Mouse (Mus musculus): ENCODE results near the gene Ahdc1. TPM values are rescaled to one million over a fixed set of nuclear protein-coding genes. Genes with fewer than 3 reads are reported as not detected.

The Ahdc1 gene
- total RNA-seq, 1 experiment from 2014 or later: 7.2 TPM

DNA sequence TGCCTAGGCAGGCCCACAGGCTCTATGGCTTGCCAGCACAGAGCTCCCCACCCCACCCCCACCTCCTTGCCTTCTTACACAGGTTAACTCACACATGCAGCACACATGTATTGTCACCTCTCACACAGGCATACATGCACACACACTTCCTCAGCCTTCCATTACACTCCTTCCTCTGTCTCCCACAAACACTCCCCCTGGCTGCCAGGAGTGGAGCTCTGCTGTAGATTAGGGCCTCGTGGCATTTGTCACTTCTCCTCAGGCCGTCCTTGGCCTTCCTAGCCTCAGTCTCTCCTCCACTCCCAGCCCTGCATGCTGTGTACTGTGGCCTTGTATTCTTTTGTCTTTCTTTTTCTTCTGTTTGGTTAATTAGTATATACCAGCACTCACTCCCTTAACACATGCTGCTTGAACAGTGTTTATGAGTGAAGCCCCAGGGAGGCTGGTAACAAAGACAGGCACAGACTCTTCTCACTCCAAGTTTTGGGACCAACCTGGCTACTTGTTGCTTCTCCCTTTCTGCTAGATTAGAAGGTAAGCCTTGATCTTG, 15.8 kb downstream of the Ahdc1 start:
- peak; percentile 33; a peak in 1 of 4 replicates for ATAC-seq (replicated peaks in 1 of 2; ENCODE audit: insufficient read depth in 1 of 2, low FRiP score in 2 of 2, low TSS enrichment in 1 of 2, low read depth in 1 of 2, poor library complexity in 2 of 2, severe bottlenecking in 2 of 2)

DNA sequence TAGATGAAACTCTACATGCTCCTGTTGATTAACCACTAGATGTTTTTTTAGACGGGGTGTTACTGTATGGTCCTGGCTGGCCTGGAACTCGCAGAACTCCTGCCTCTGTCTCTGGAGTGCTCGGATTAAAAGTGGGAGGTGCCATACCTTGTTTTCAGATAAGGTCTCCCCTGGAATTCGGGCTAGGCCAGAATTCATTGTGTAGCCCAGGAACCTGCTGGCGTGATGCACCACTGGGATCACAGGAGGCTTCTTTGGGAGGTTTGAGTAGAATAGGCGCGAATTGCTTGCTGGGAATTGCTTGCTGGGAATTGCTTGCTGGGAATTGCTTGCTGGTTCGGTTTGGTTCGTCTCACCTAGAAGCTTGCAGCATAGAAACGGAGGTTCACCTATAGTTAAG, 16.7 kb downstream of the Ahdc1 start:
- no peak for ATAC-seq (replicated peaks in 1 of 2; ENCODE audit: insufficient read depth in 1 of 2, low FRiP score in 2 of 2, low TSS enrichment in 1 of 2, low read depth in 1 of 2, poor library complexity in 2 of 2, severe bottlenecking in 2 of 2)

DNA sequence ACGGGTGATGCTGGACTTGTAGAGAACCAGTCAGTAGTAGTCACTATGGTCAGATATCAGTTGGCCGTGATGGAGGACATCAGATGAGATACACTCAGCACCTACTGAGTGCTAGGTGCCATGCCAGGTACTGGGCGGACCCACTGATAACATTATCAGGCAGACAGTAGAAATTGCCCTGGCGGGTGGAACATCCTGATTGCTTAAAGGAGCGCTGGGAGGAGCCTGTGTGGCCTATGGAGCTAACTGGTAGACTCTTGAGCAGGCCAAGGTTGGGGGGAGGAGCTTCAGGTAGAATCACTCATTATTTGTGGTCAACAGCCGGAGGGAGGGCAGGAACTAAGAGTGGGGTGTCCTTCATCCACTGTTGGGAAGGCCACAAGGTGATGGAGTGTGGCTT, 17.1 kb downstream of the Ahdc1 start:
- ATAC-seq (replicated peaks in 1 of 2; ENCODE audit: insufficient read depth in 1 of 2, low FRiP score in 2 of 2, low TSS enrichment in 1 of 2, low read depth in 1 of 2, poor library complexity in 2 of 2, severe bottlenecking in 2 of 2): no peak; a peak in 1 of 4 replicates

DNA sequence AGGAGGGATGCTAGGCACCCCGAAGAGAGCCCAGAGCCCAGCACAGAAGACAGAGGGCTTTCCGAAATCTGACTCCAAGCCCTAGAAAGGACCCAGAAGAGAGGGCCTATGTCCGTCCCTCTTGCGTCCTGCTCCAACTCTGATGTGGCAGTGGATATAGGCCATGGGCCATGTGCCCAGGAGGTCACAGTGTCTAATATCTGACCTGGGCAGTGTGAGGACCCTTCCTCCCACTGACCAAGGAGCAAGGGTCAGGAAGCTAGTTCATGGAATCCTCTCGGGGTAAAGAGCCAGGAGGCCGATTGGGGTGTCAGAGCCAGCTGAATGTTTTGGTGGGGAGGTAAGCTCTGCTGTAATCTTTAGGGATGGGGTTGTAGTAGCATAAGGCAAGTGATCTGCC, 17.8 kb downstream of the Ahdc1 start:
- ATAC-seq (replicated peaks in 1 of 2; ENCODE audit: insufficient read depth in 1 of 2, low FRiP score in 2 of 2, low TSS enrichment in 1 of 2, low read depth in 1 of 2, poor library complexity in 2 of 2, severe bottlenecking in 2 of 2): no peak

DNA sequence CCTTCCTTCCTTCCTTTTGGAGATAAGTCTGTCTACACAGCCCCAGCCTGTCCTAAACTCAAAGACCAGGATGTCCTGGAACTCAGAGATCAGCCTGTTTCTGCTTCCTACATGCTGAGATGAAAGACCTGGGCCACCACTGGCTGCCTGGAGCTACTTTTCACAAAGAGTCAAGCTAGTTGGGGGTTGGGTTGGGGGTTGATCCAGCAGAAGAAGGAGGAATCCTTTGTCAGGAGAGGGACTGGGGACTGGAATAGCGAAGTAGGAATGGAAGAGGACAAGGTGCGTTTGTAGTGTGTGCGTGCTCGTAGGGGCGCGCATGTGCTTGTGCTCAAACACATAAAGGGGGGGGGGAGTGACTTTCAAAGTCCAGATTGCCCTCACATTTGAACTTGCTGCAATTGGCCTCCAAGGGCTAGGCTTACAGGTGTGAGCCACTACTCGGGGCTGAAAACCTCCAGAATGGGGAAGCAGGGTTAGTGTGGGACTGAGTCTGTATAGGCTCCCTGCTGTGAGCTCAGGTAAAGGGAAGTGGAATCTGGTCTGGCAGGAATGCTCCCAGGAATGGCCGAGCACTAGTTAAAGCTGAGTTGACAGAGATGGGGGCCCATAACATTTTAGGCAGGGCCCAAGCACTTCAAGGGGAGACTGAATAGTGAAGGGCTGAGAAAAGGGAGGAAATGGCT, 21.5 kb downstream of the Ahdc1 start:
- ATAC-seq (replicated peaks in 1 of 2; ENCODE audit: insufficient read depth in 1 of 2, low FRiP score in 2 of 2, low TSS enrichment in 1 of 2, low read depth in 1 of 2, poor library complexity in 2 of 2, severe bottlenecking in 2 of 2): no peak

DNA sequence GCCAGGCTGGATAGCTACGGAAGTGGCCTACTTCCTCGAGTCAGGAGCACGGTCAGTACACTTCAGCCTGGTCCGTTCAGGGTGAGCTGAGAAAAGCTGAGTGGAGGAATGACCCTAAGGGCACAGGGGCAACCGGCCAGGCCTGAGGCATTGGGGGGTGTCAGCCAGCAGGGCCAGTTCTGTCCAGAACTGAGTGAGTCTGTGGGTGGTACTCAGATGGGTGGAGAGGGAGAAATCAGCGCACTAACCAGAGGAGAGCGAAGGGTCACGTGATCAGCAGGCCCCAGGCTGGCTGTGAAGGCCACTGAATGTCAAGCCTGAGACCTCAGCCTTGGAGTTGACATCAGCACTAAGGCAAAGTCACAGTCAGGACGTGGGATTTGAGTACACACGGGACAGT, 23.4 kb downstream of the Ahdc1 start:
- no peak for ATAC-seq (replicated peaks in 1 of 2; ENCODE audit: insufficient read depth in 1 of 2, low FRiP score in 2 of 2, low TSS enrichment in 1 of 2, low read depth in 1 of 2, poor library complexity in 2 of 2, severe bottlenecking in 2 of 2)

DNA sequence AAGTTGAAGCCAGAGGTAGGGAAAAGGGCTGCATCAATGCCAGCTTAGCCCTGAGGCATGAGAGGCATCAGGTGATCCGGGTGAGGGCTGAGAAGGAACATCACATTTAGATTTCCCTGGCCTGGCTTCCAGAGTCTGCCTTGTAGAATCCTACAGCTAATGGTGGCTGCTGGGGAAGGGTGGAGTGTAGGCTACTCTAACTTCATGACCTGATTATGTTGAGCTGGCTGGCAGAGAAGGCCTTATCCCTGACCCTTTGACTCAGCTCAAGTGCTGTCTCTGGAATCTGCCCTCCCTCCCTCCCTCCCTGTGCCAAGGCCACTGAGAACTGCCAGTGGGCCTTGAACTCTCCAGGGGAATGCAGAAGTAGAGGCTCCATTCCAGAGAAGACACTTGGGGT, 24.4 kb downstream of the Ahdc1 start:
- ATAC-seq (replicated peaks in 1 of 2; ENCODE audit: insufficient read depth in 1 of 2, low FRiP score in 2 of 2, low TSS enrichment in 1 of 2, low read depth in 1 of 2, poor library complexity in 2 of 2, severe bottlenecking in 2 of 2): no peak

DNA sequence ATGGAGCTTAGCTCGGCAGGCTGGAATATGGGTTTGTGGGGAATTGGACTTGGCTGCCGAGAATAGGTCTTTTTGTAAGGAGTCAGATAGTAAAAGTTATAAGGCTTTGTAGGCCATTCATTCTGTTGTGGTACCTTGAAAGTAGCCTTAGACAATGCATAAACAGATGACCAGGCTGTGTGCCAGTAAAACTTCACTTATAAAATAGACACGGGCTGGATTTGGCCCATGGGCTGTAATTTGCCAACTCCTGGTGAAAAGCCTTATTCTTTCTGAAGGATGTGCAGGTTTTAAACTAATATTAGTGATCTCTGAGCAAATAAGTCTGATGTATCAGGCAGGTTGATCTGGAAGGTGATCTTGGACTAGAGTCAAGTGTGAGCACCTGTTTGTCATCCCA, 24.9 kb downstream of the Ahdc1 start:
- ATAC-seq (replicated peaks in 1 of 2; ENCODE audit: insufficient read depth in 1 of 2, low FRiP score in 2 of 2, low TSS enrichment in 1 of 2, low read depth in 1 of 2, poor library complexity in 2 of 2, severe bottlenecking in 2 of 2): no peak

DNA sequence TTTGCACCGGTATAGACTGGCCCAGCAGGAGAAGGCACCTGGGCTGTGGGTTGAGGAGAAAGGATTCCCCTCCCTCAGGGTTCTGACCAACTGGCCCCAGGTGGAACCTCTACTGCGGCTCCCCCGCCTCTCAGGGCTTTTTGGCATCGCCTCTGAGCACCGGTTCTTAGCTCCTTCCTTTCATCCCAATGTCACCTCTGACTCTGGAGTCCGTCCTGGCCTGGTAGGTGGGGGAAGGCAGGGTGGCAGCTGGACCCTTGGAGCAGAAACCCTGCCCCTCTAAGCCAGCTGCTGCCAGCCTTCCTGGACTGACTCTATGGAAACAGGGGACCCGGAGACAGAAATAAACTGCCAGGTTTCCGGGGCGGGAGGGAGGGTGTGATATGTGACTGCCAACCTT, 26.2 kb downstream of the Ahdc1 start:
- ATAC-seq (replicated peaks in 1 of 2; ENCODE audit: insufficient read depth in 1 of 2, low FRiP score in 2 of 2, low TSS enrichment in 1 of 2, low read depth in 1 of 2, poor library complexity in 2 of 2, severe bottlenecking in 2 of 2): no peak

DNA sequence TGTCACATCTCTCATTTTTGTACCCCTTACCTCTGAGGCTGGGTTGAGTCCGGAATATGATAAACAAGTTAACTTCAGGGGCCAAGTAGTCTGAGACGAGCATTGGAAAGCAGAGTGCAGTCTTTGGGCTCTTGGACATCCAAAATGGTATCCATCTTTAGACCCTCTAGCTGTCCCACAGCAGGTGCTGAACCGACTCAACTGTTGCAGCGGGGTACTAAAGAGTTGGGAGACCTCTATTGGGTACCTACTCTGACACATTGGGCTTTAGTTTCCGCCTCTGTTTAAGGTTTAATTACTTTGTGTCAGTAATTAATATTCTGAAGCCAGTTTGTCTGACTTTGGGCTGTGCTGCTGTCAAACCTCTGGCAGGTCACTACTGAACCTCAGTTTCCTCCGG, 26.7 kb downstream of the Ahdc1 start:
- no peak for ATAC-seq (replicated peaks in 1 of 2; ENCODE audit: insufficient read depth in 1 of 2, low FRiP score in 2 of 2, low TSS enrichment in 1 of 2, low read depth in 1 of 2, poor library complexity in 2 of 2, severe bottlenecking in 2 of 2)

DNA sequence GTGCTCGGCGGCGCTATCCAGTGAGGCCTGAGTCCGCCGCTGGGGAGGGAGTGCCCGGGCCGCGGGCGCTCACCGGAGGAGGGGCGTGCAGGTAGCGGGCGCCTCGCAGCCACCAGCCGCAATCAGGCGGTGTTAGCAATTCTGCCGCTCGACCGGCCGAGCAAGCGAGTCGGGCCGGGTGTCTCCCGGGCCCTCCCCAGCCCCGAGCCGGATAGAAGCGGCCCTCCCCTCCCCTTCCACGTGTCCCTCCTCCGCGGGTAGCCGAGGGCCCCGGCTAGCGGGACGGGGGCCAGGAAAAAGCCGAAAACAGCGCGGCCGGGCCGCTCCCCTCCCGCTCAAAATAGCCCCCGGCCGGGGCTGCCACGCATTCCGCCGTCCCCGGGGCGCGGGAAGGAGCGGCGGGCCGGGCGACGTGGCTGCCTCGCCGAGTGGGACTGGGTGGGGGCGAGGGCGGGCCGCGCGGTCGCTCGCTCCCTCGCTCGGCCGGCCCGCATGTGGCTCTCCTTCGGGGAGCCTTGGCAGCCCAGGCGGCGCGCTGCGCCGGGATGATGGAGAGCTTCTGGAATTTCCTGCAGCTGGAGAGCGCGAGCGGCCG, 27.6 kb downstream of the Ahdc1 start:
- 0 out of 4 replicates have a peak, but pooled peaks of 1 of the 2 experiments have one; percentile 23 for ATAC-seq (replicated peaks in 1 of 2; ENCODE audit: insufficient read depth in 1 of 2, low FRiP score in 2 of 2, low TSS enrichment in 1 of 2, low read depth in 1 of 2, poor library complexity in 2 of 2, severe bottlenecking in 2 of 2)

DNA sequence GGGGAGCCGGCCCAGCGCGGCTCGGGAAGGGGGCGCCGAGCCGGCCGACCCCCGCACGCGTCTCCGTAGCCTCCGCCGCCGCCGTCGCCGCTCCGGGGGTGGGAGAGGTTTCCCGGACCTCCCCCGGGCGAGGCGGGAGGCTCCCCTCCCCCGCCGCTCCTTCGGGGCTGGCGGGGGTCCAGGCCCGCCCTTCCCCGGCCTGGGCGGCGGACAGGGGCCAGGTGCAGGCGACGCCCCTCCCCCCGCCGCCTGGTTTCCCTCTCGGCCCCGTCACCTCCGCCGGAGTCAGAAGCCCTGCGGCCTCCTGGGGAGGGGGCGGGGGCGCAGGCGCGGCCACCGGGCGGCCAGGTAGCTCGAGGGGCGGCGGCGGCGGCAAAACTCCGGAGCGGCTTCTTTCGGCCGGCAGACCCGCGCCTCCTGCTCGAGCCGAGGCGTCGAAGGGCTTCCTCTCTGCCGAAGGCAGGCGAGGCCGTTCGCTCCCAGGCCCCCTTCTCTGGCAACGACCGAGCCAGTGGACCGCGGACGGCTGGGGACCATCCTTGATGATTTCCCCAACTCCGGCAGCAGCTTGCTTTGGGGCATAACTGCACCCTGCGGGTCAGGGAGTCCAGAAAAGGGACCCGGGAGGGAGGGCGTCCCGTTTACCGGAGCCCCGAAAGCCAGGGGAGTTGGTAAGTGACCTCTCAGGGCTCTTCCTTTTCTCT, 28.2 kb downstream of the Ahdc1 start:
- ATAC-seq (replicated peaks in 1 of 2; ENCODE audit: insufficient read depth in 1 of 2, low FRiP score in 2 of 2, low TSS enrichment in 1 of 2, low read depth in 1 of 2, poor library complexity in 2 of 2, severe bottlenecking in 2 of 2): no peak

DNA sequence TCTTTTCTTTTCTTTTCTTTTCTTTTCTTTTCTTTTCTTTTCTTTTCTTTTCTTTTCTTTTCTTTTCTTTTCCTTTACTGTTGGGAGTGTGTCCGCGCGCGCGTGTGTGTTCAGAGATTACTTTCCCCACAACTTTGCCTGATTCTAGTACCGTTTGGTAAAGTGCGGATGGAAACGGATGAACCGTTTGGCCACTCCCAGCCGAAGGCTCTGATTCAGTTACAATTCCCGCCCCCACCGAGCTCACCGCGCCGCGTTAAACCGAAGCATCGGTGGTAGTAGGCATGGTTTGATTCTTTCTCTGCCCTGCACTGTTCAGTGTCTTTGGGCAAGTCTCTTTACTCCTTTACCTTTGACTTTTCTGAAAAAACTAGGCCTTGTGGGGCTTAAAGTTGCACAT, 28.8 kb downstream of the Ahdc1 start:
- ATAC-seq (replicated peaks in 1 of 2; ENCODE audit: insufficient read depth in 1 of 2, low FRiP score in 2 of 2, low TSS enrichment in 1 of 2, low read depth in 1 of 2, poor library complexity in 2 of 2, severe bottlenecking in 2 of 2): no peak

DNA sequence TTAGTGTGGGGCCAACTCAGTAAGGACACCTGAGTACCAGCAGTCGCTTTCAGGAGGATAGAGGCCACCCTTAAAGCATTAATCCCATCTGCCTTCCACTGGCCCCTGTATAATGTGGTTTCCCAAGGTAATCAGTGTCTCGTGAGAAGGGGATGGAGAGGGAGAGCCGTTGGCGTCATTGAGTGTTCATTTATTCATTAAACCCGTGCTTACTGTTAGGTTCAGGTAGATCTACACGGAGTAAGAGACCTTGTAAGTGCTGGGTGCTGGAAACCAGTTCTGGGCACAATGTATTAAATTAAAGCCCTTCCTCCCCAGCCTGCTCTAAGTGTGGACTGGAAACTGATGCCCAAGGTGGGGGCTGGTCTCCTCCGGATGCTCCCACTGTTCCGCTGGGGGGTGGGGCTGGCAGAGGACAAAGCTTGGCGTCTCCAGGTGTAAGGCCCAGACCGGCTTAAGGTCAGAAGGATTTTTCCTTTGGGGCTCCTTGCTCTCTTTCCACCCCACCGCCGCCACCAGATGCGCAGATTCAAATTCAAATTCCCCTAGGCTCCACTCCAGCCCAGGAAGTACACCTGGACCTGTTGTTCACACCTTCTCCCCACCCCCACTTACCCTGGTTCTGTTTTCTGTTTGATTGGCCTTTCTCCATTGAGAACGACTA, 29.3 kb downstream of the Ahdc1 start:
- ATAC-seq (replicated peaks in 1 of 2; ENCODE audit: insufficient read depth in 1 of 2, low FRiP score in 2 of 2, low TSS enrichment in 1 of 2, low read depth in 1 of 2, poor library complexity in 2 of 2, severe bottlenecking in 2 of 2): no peak

DNA sequence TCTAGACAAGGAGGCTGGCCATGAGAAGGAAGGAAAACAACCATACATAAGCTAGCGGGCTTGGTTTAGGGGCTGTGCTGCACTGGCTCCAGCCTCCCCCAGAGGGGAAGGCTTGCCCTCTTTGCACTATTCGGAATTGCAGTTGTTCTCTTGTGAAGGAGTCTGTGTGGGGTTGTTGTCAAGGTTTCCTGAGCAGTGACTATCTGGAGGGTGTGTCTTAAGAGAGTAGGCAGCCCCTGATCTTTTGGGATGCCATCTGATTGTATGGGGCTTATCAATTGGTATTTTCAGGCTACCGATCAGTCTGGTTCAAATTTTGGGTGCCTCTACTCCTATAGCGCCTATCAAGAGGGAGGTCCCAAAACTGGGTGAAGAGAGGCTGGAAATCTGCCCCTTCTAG, 31.2 kb downstream of the Ahdc1 start:
- ATAC-seq (replicated peaks in 1 of 2; ENCODE audit: insufficient read depth in 1 of 2, low FRiP score in 2 of 2, low TSS enrichment in 1 of 2, low read depth in 1 of 2, poor library complexity in 2 of 2, severe bottlenecking in 2 of 2): no peak

DNA sequence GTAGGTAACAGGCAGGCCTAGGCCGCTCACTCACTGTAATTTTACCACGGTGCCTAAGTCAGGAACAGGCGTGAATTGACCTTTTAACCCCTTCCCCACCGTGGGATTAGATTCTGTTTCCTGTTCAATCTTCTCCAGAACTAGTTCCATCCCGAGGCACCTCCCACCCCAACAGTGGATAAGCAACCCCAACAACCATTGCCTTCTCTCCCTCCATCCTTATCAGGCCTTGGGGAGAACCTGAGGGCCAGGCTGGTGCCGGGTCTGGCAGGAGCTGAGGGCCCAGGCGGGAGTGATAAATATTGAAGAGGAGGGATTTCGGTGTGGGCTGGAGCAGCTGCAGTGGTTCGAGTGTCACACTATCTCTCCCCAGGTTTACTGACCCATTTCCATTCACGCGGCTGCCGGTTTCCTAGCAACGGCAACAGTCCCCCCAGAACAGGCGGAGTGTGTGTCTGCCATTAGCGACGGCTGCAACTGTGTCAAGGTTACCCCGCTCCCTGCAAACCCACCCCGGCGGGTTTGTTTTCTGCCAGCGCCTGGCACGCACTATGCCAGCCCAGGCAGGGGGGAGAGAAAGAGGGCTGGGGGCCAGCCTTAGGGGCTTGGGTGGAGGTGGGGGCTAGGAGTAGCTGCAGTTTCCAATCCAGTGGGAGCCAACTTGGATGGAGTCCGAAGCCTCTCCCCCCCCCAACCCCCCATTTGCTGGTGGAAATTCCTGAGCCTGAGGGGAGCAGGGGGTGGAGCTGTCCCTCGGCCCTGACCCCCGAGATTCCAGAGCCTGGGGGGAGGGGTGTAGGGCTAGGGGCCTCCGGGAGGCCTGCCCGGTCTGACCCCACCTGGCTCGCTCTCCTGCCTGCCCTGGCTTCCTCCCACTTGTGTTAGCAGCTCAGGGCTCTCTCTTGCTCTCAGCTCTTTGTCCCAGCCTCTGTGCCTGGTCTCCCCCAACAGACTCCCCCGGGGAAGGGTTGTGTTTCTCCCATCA, 31.9 kb downstream of the Ahdc1 start:
- no peak for ATAC-seq (replicated peaks in 1 of 2; ENCODE audit: insufficient read depth in 1 of 2, low FRiP score in 2 of 2, low TSS enrichment in 1 of 2, low read depth in 1 of 2, poor library complexity in 2 of 2, severe bottlenecking in 2 of 2)
